Mouse (Mus musculus) ES-Bruce4 (cell line): ENCODE data around the gene Carmil2. TPM values are rescaled to one million over a fixed set of nuclear protein-coding genes. Genes with fewer than 3 reads are reported as not detected.

Experiments used
- H3K27ac ChIP-seq: 2 replicates; pipeline ENCODE4 v1.5.1; 2012; ENCODE audit warnings: low read length, inconsistent platforms; ENCODE audit not compliant: insufficient read depth
- H3K27me3 ChIP-seq: 2 replicates; pipeline ENCODE4 v1.6.1; 2012; ENCODE audit warnings: mild to moderate bottlenecking, low read length, inconsistent platforms; ENCODE audit not compliant: control insufficient read depth, poor library complexity, insufficient read depth, severe bottlenecking
- H3K36me3 ChIP-seq: 2 replicates; pipeline ENCODE4 v1.6.1; 2012; ENCODE audit warnings: inconsistent platforms, mild to moderate bottlenecking, low read length, moderate library complexity; ENCODE audit not compliant: control insufficient read depth, poor library complexity, insufficient read depth, severe bottlenecking
- H3K4me1 ChIP-seq: one replicate; pipeline ENCODE4 v1.8.1; 2011; ENCODE audit warnings: low read length; ENCODE audit not compliant: control insufficient read depth, insufficient read depth
- H3K4me3 ChIP-seq: 2 replicates; pipeline ENCODE4 v1.5.1; 2011; ENCODE audit warnings: low read depth, mild to moderate bottlenecking, low read length
- H3K9ac ChIP-seq: 2 replicates; pipeline ENCODE4 v1.6.1; 2012; ENCODE audit warnings: low read depth, mild to moderate bottlenecking, inconsistent platforms; ENCODE audit not compliant: poor library complexity, severe bottlenecking
- H3K9me3 ChIP-seq: replicated peaks from 2 replicates; pipeline ENCODE4 v1.6.1; 2012; ENCODE audit warnings: mild to moderate bottlenecking, low read length, inconsistent platforms; ENCODE audit not compliant: control insufficient read depth, poor library complexity, insufficient read depth, severe bottlenecking
- CTCF ChIP-seq: IDR thresholded peaks from one replicate; pipeline ENCODE4 v1.8.1; 2011; ENCODE audit warnings: low read depth, low read length
- EP300 ChIP-seq: IDR thresholded peaks from 2 replicates; pipeline ENCODE4 v1.6.1; 2011; ENCODE audit warnings: low read depth, low read length; ENCODE audit not compliant: insufficient read depth
- POLR2A ChIP-seq: IDR thresholded peaks from one replicate; pipeline ENCODE4 v1.8.1; 2011; ENCODE audit warnings: low read length; ENCODE audit not compliant: insufficient read depth
- polyA plus RNA-seq: library from polyadenylated mRNA; stranded (reverse); fragments of >200 nt; gene quantifications from 2 replicates; pipeline ENCODE4 v1.2.4, GENCODE M21; 2011; ENCODE audit warnings: low read depth; ENCODE audit not compliant: missing spikeins, insufficient read depth, insufficient read length

Carmil2 gene
- 4.7 and 5.6 TPM in 2 replicates for polyA plus RNA-seq

GRCm38 (mm10) chr8:105685796-105686308, at the start of gene Carmil2:
Carmil2 (plus strand) TSS chr8:105686274.
- TF ChIP-seq POLR2A, result no peak
- peak; percentile 95 for TF ChIP-seq CTCF
- no peak for TF ChIP-seq EP300
- Histone ChIP-seq H3K4me1 (peaks cover 3% of the 10 kb centered on the region), H3K4me3 (peak within 1 kb of the TSS; percentile 53), H3K36me3 (peaks cover 21% of the 10 kb centered on the region), H3K9ac (peak within 1 kb of the TSS; percentile 84), H3K9me3 (no peaks in the 10 kb centered on the region), H3K27ac (peak within 1 kb of the TSS; percentile 11; the same call in 1 of the 2 replicates), H3K27me3 (no peaks in the 10 kb centered on the region)

- peak within 1 kb of the TSS; percentile 96 for H3K4me3 ChIP-seq
- H3K36me3 ChIP-seq, result no peaks in the 10 kb centered on the region
- H3K9me3 ChIP-seq, result no peaks in the 10 kb centered on the region
- peak within 1 kb of the TSS; percentile 99 for H3K27ac ChIP-seq
- H3K9ac ChIP-seq, result peak within 1 kb of the TSS; percentile 100
- TF ChIP-seq EP300 (no peak), CTCF (no peak), POLR2A (no peak)
- H3K4me1 ChIP-seq, result peaks cover 2% of the 10 kb centered on the region
- no peaks in the 10 kb centered on the region for H3K27me3 ChIP-seq
Observed at GRCm38 (mm10) chr8:105636963-105637510, 49.0 kb upstream of the Carmil2 start, which contains the start of gene Agrp. Agrp (minus strand) TSS chr8:105637393.

- TF ChIP-seq CTCF (no peak), POLR2A (no peak), EP300 (no peak)
- Histone ChIP-seq H3K36me3 (no peaks in the 10 kb centered on the region; the same call in 1 of the 2 replicates), H3K27me3 (no peaks in the 10 kb centered on the region), H3K4me3 (peak overlapping the region; percentile 96), H3K9me3 (no peaks in the 10 kb centered on the region), H3K9ac (peak overlapping the region; percentile 100), H3K27ac (peak overlapping the region; percentile 99), H3K4me1 (peaks cover 2% of the 10 kb centered on the region)
Observed at GRCm38 (mm10) chr8:105637601-105638041, 48.5 kb upstream of the Carmil2 start.

- H3K9me3 ChIP-seq, result no peaks in the 10 kb centered on the region
- peaks cover 2% of the 10 kb centered on the region for H3K36me3 ChIP-seq
- TF ChIP-seq POLR2A (no peak), CTCF (no peak), EP300 (no peak)
- peak overlapping the region; percentile 41; the same call in 1 of the 2 replicates for H3K27ac ChIP-seq
- H3K4me1 ChIP-seq, result peaks cover 2% of the 10 kb centered on the region
- no peak overlapping the region for H3K4me3 ChIP-seq
- H3K27me3 ChIP-seq, result no peaks in the 10 kb centered on the region
- H3K9ac ChIP-seq, result peak overlapping the region; percentile 100
Observed at GRCm38 (mm10) chr8:105638510-105638909, 47.6 kb upstream of the Carmil2 start.

- no peak overlapping the region for H3K4me3 ChIP-seq
Observed at GRCm38 (mm10) chr8:105639835-105640234, 46.2 kb upstream of the Carmil2 start.

GRCm38 (mm10) chr8:105640511-105640910, 45.6 kb upstream of the Carmil2 start:
- peaks cover 17% of the 10 kb centered on the region for H3K36me3 ChIP-seq
- TF ChIP-seq EP300 (no peak), CTCF (no peak), POLR2A (no peak)

More at GRCm38 (mm10) chr8:105639835-105640234, 46.2 kb upstream of the Carmil2 start:
- no peak for TF ChIP-seq CTCF
- no peak for TF ChIP-seq POLR2A
- no peak for TF ChIP-seq EP300
- Histone ChIP-seq H3K27ac (no peak overlapping the region), H3K9me3 (no peaks in the 10 kb centered on the region), H3K4me1 (peaks cover 2% of the 10 kb centered on the region), H3K36me3 (peaks cover 13% of the 10 kb centered on the region), H3K9ac (peak overlapping the region; percentile 51; the same call in 1 of the 2 replicates), H3K27me3 (no peaks in the 10 kb centered on the region)

More at GRCm38 (mm10) chr8:105640511-105640910, 45.6 kb upstream of the Carmil2 start:
- H3K4me1 ChIP-seq, result peaks cover 2% of the 10 kb centered on the region
- H3K27ac ChIP-seq, result no peak overlapping the region
- no peaks in the 10 kb centered on the region for H3K27me3 ChIP-seq
- H3K9me3 ChIP-seq, result no peaks in the 10 kb centered on the region
- no peak overlapping the region for H3K4me3 ChIP-seq
- H3K9ac ChIP-seq, result no peak overlapping the region
